Mouse (Mus musculus): ENCODE measurements around the gene Ano6. TPM values are rescaled to one million over a fixed set of nuclear protein-coding genes. Genes with fewer than 3 reads are reported as not detected.
A peak's percentile ranks its signal among the peaks of the same experiment; 100 is the strongest.

The Ano6 gene
- total RNA-seq, 4 experiments from 2014 or later, result 69.9 to 112 (median 92.1) TPM

DNA sequence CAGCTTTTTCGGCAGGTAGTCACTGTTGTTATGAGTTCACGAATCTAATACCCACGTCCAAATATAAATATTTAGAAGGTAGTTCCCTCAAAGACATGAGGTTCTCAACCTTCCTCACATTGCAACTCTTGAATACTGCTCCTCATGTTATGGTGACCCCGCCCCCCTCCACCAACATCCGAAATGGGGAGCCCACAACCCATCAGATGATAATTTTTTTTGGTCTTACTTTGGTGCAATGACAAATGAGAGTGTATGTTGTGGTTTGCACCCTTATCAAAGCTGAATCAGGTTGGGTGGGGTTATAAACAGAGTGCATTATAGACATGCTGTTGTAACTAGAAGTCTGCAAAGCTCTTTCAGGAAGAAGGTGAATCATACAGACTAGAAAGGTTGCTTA is 99.7 kb downstream of the Ano6 start:
- DNase-seq, result no peak

DNA sequence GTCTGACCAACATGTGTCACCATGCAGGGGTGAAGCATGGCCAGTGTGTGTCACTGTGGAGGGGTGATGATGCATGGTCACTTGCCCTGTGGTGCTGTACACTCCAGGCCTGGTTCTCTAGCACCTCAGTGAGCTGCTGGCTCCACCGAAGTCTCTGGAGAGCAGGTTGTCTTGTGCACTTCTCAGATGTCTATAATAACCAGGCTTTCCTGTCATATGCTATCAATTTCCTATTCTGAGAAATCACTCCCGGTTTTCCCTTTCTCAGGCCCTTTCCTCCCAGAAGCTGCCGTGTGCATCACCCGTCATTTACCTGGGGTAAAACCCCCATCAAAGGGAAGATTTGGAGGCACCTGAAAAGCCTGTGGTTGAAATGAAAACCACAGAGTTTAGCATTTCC is 101.5 kb downstream of the Ano6 start:
- no peak for DNase-seq

DNA sequence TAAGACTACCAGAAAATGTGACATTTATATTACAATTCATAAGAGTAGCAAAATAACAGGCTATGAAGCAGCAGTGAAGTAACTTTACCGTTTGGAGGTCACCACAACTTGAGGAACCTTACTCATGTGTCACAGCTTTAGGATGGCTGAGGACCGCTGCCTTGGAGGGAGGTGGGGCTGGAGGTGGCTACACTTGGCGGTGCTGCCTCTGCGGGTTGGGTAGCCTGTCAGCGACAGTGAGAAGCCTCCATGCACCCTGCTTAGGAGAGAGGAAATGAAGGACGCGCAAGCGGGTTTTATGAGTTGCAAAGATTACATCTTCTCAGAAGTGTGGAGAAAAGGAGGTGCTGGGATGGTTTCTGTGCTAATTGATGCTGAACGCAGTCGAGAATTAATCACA is 102.3 kb downstream of the Ano6 start:
- DNase-seq, result no peak

DNA sequence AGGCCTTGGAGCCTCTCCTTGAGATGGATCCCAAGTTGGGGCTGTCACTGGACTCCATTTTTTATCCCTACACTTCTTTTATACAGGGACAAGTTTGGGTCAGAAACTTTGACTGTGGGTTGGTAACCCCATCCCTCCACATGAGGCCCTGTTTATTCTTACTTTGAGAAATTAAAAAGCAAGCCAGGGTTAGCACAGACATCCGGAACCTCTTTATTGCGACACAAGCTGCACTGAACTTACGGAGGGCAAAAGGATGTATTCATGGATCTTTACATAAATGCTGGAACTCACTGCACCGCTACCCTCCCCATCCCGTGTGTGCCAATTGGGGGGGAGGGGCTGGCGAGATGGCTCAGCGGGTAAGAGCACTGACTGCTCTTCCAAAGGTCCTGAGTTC is 105.1 kb downstream of the Ano6 start:
- no peak for DNase-seq

DNA sequence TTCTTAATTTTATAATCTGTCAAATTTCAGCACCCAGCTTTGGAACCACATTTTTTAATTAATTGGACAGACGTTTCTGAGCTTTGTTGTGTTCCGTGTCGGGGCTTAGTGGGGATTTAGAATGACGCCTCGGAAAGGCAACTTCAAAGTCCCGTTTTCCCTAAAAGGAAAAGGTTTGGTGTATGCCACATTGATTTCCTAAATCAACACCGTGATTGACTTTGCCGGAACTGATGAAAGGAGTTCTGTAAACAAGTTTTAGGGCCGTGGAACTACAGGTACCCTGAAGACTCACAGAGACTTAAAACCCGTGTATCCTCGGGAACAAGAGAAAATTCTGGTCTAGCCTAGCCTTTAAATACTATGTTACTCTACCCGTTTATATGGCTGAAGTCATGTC is 107.0 kb downstream of the Ano6 start:
- DNase-seq, result no peak

DNA sequence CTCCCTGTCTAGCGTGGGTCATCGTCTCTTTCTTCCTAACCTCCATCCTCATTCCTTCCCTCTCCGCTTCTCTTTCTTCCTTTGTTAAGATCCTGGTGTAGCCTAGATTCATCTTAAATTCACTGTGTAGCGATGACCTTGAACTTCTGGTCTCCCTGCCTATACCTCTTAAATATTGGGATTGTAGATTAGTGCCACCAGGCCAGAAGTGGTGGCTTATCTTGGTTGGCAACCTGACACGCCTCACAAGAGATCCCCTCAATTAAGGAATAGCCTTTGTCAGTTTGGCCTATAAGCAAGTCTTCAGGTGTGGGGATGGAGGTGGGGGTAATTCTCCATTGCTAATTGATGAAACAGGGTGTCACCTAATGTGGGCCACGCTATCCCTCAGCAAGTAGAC is 107.8 kb downstream of the Ano6 start:
- DNase-seq, result no peak

DNA sequence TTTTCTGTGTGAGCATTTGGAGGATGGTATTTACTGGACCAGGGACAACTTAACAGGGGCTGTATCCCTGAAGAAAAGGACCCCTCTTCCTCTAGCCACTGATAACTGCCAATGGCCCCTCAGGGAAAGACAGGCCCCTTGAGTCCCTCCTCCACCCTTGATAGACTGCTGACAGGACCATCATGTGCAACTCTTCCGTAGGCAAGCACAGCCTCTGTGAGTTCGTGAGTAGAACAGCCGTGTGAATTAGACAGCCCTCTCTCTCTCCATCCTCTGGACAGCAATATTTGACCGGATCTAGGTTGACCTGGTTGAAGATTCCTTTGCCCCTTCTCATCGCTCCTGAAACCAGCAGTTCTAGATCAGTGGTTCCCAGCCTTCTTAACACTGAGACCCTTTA is 111.8 kb downstream of the Ano6 start:
- no peak for DNase-seq

DNA sequence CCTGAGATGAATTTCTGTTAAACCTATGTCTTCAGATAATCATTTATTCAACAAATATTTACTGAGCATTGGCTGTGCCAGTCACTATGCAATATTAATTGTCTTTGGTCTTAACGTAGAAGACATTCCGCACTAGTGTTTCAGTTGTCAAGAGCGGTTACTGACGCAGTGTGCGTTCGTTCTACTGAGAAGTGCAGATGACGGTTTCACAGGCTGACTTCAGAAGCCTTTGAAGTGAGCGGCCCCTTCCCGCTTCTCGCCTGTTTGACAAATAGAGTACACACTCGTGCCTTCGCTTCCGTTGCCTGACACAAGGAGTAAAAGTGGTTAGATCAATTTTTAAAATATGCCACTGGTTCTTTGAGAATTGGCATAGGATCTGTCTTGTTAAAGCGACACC is 113.6 kb downstream of the Ano6 start:
- no peak for DNase-seq

DNA sequence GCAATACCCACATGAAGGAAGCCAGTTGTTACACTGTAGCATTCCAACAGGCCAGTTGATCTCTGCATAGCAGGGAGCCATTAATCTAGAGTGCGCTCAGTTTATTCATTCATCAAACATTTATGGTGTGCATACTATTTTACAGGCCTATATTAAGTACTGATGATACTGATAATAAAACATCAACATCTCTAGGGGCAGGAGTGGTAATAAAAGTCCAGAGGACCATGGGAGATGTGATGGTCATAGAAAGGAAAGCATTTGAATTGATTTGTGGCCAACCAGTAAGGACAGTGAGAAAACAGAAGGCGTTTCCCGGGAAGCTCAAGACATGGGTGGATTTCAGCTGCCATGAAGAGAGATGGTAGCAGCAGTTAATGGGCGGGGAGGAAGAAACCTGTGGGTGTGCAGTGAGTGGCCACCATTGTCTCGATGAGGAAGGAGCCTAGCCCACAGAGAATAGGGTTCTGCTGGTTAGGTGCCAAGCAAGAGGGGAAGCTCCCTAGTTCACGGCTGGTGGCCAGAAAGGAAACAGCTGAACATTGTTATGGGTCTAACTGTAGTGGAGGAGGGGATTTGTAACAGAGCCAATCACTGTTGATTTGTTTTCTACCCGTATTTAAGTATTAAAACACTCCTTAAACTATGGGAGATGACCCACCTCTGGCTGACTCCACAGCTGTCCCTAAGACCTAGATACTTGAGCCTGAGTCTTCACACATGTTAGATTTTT is 115.5 kb downstream of the Ano6 start:
- peak; percentile 14 for DNase-seq

DNA sequence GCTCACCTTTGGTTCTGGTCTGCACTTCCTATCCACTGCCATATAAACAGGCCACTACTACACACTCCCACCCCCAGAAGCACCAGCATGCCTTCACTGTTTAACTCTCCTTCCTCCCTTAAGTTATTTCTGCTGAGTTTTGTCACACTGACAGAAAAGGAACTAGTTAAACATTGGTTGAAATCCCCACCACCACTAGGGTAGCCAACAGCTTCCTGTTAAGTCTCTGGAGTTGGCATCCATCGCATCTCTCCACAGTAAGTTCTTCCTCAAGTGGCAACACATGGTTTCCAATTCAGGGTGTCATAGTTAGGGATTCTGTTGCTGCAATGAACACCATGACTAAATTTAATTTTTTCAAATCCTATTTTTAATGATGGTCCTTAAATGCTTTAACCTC is 116.2 kb downstream of the Ano6 start:
- no peak for DNase-seq

DNA sequence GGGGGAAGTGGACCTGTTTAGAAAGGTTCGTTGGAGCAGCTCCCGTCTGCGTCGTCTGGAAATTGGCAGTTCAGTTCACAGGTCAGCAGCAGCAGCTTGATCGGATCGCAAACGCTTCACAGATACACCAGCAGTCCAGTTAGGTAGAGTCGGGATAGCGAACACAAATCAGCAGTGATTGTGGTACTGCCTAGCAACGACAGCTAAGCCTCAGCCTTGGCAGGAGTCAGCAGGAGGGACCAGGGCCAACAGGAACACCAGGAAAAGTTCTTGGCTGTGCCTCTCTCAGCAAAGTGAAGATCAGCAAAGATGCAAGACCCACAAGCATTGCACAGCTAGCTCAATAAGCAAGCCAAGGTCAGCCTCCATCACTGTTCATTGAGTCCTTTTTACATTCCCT is 116.7 kb downstream of the Ano6 start:
- peak; percentile 22 for DNase-seq

DNA sequence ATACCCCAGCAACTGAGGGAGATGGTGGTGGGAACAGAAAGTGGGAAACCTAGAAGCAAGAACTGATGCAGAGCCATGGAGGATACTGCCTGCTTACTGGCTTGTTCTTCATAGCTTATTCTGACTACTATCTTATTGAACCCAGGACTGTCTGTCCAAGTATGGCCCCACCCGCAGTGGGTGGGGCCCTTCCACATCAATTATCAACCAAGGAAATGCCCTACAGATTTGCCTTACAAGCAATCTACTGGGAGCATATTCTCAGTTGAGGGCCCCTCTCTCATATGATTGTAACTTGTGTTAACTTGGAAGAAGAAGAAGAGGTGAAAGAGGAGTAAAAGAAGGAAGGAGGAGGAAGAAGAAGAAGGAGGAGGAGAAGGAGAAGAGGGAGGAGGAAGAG is 117.3 kb downstream of the Ano6 start:
- DNase-seq, result no peak

DNA sequence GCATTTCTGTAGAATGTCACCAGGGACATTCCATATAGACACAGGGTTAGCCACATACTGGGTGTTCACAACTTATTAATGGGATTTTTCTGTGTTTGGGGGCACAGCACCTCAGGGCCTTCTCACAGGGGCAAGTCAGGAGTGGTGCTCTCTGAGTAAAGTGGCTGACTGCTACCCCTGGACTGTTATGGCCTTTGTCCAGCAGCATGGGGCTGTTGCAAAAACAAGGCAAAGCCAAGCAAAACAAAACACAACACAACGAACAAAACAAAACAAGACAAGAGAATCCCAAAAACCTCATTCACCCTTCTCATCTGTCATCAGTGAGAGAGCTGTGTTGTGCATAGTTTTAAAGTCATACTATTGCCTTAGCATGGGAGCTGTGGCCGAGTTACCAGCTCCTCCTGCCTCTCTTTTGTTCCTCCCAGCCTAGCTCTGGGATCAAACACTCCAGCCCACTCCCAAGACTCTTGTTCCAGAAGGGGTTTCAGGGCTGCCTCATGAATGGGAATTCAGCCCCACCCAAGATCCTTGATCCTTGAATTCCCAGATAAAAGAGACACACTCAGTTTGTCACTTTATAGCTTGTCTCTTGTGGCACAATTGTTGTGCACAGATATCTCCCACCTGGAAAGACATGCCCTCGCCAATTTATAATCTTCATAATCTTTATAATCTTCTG is 119.6 kb downstream of the Ano6 start:
- no peak for DNase-seq

DNA sequence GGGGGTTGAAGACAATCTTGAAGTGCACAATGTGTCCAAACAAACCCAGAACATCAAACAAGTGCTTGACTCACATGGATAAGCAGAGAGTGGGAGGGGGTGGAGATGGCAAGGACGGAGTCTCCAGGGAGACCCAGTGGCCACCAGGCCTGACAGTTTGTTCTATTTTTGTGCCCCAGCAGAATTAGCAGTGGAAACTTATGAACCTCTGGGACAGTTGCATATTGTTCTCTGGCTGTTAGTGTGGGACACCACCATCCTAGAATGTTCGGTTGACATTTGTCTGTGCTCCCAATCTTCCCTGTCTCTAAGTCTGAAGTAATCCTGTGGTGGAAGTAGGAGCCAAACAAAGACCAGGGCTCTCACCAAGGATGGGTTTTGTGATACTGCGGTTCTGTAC is 124.3 kb downstream of the Ano6 start:
- DNase-seq, result no peak

DNA sequence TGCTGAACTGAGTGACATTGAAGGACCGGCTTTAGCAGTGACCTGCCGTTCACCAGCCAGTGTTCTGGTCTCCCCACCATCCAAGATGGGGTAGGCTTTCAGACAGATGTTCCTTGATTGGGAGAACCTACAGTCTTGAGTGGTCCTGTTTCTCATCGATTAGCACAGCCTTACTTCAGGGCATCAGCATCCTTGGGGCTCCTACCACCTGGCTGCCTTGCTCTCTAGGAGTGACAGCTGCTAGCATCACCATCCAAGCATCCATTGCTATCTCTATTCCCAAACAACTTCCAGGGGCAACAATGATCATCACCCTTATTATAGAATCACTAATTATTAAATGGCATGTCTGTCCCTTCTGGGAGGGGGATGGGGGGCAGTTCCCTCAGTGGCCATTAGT is 124.8 kb downstream of the Ano6 start:
- DNase-seq, result no peak

DNA sequence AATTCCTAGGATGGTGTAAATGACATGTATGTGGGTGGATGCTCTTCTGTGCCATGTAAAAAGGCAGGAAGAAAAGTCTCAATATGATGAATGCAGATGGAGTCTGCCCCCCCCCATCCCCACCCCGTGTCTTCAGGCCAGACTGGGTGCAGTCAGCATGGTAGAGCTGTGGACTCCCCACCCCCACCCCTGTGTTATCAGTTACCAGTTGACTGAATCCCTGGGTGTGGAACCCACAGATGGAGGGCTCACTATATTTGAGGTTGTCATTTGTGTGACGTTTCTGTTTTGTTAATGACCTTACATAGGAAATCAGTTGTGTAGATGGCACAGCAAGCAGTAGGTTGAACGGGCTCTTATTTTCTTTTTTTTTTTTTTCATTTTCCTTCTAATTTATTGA is 126.7 kb downstream of the Ano6 start:
- DNase-seq, result no peak

DNA sequence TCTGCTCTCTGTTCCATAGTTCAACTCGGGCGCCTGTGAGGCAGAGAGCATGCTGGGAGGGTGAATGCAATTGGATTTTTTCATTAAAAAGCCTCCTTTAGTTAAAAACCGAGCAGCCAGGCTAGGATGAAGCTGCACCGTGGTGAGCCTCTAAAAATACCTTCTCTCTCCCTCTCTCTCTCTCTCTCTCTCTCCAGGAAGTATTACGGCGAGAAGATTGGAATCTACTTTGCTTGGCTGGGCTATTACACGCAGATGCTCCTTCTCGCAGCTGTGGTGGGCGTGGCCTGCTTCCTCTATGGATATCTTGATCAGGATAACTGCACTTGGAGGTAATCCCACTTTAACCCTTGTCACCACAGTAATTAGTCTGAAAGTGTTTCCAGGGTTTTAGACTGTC is 129.4 kb downstream of the Ano6 start:
- DNase-seq, result no peak

DNA sequence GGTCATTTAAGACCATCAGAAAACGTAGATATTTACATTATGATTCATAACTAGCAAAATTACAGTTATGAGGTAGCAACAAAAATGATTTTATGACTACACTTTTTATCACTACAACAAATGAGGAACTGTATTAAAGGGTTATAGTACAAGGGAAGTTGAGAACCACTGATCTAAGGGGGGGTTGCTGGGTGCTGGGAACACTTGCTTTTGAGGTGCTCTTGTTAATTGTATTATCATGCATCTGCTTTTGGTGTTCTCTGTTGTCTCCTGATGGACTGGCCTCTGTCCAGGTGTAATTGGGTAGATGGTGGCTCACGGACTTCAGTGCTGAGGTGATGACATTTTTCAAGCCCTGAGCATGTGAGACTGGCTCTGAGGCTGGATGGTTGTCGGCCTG is 130.4 kb downstream of the Ano6 start:
- no peak for DNase-seq

DNA sequence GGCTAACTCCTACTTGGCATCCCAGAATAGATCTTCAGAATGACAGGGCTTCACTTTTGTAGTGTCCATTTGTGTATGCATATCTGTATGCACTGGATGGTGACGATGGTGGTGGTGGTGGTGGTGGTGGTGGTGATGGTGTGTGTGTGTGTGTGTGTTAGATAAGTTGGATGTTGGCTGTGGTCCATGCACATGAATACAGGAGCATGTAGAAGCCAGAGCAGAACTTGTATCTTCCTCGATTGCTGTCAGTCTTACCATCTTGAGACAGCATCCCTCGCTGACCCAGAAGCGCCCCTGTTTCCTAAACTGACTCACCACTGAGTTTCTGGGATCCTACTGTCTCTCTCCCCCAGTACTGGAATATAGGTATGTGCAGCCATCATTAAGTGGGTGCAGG is 131.0 kb downstream of the Ano6 start:
- DNase-seq, result no peak

DNA sequence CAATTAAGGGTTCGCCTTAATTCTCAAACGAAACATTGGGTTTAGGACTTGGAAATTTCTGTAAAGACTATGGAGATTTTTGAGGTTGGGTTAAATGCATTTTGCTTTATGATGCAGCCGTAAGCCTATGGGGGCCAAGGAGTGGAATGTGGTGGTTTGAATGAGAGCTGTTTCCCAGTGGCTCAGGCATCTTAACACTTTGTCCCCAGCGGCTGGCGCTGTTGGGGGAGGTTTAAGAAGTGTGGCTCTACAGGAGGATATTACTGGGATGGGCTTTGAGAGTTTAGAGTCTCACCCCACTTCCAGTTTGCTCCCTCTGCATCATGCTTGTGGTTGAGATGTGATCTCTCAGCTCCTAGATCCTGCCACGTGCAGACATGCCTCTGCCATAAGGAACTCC is 131.9 kb downstream of the Ano6 start:
- DNase-seq, result no peak

DNA sequence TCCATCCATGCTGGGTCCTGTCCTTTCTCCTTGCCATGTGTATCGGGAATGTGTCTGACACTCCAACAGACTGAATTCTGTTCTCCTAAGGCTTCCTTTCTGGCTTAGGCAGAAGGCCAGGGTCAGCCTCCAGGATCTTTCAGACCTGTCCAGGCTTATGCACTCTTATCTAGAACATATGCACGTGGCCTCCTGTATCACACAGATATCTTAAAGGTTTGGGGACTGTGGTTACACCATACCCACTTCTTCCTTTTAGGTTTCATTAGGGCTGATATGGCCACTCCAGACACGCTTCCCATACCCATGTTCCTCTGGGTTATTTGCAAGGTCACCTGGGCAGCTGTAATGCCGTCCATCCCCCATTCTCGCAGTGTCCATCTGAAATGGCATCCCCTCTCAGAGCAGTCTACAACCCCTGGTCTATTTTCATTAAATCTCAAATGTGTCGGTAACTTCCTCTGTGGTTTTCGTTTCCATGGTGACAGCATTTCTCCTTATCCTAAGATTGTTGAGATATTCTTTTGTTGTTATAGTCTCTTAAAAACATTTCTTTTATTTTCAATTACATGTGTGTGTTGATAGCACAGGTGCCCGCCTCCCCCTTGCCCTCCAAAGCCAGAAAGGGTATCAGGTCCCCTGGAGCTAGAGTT is 134.8 kb downstream of the Ano6 start:
- DNase-seq, result no peak

DNA sequence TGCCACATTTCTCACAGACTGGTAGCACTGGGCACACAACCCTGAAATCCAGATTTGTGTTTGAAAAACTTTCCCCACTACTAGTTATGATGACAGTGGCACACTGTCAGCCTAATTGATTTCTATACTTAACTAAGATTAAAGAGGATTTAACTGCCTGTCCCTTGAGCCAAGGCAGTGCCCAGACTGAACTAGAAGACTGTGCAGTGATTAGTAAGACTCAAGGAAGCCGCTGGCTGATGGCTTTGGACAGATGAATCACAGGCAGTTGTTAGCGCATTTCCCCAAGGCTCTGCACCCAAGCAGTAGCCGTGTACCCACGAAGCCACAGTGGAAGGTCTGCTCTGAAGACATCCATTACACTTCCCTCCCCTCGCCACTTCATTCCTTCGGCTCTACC is 138.4 kb downstream of the Ano6 start:
- DNase-seq, result no peak

DNA sequence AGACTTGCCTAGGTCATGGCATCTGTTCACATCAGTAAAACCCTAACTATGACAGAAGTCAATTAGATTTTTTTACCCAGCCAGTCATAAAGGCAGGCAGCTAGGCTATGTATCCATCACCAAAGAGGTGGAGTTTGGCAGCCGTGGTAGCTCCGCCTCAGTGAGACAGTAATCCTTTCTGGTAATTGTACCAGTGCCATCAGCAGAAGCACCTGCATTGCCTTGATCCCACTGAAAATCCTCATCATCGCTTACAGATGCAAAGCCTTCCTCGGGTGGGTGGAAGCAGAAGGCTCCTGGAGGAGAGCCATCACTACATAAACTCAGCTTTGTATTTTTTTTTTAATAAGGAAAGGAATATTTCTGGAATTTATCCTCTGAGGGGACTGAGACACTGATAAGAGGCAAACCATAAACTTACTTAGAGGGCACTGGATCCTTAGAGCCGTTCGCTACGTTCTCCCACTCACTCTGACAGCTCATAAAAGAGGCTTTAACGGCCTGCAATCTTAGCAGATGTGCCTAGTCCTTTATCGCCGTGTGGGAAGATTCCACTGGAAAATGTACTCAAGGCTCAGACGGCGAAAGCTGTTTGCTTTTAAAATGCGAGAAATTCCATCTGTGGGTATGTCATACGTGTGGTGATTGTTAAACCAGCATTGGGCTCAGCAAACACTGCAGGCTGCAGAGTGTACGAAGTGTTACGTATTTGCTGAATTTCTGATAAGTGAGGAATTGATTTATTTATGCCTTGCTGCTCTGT is 140.6 kb downstream of the Ano6 start:
- DNase-seq, result no peak

Data from adrenal gland, adult 8-10 months (tissue).